Mouse (Mus musculus): ENCODE data around the gene Ube2l6.

- TF ChIP-seq RAD21 (IDR thresholded peaks at IDR 0.05; ENCODE audit: low read depth, low read length) (no peak), CTCF (conservative IDR thresholded peaks at IDR 0.05 in 1 of 2, IDR thresholded peaks at IDR 0.05 in 1 of 2; ENCODE audit: low read depth in 2 of 2, low read length in 2 of 2) (no peak), TCF12 (IDR thresholded peaks at IDR 0.05; ENCODE audit: low read depth, low read length) (no peak), MAX (IDR thresholded peaks at IDR 0.05; ENCODE audit: low read length) (no peak), PAX5 (IDR thresholded peaks at IDR 0.05; ENCODE audit: low read length) (no peak), CHD1 (IDR thresholded peaks at IDR 0.05; ENCODE audit: low read depth, low read length) (no peak), NRF1 (IDR thresholded peaks at IDR 0.05; ENCODE audit: low read depth, low read length) (no peak), POLR2A (IDR thresholded peaks at IDR 0.05; ENCODE audit: low read depth, low read length) (no peak), TBP (conservative IDR thresholded peaks at IDR 0.05; ENCODE audit: low read depth, low read length) (no peak)
Measured at GRCm38 (mm10) chr2:84760777-84761176, 37.9 kb upstream of the Ube2l6 start.

Measured in CH12.LX (cell line).